Mouse (Mus musculus) fibroblast of lung, adult 2 months (primary cell): ENCODE measurements around the gene Pik3c2b.

Experiments used
- DNase-seq: peaks from one replicate; pipeline ENCODE4 v3.0.0-alpha.2; 2011; ENCODE audit warnings: low read depth

Gene Pik3c2b

GRCm38 (mm10) chr1:133134881-133135280 is 89.4 kb downstream of the Pik3c2b start:
- DNase-seq: no peak

GRCm38 (mm10) chr1:133135808-133136207 is 90.3 kb downstream of the Pik3c2b start:
- DNase-seq: no peak

GRCm38 (mm10) chr1:133138401-133138800 is 92.9 kb downstream of the Pik3c2b start:
- no peak for DNase-seq

- no peak for DNase-seq
Observed at GRCm38 (mm10) chr1:133146014-133147009, 100.8 kb downstream of the Pik3c2b start.

GRCm38 (mm10) chr1:133147324-133147723 is 101.9 kb downstream of the Pik3c2b start:
- DNase-seq: no peak

GRCm38 (mm10) chr1:133148122-133148521 is 102.7 kb downstream of the Pik3c2b start:
- no peak for DNase-seq

GRCm38 (mm10) chr1:133150556-133150955 is 105.1 kb downstream of the Pik3c2b start:
- no peak for DNase-seq

- no peak for DNase-seq
Observed at GRCm38 (mm10) chr1:133152213-133152612, 106.7 kb downstream of the Pik3c2b start.

GRCm38 (mm10) chr1:133155270-133155669 is 109.8 kb downstream of the Pik3c2b start:
- DNase-seq: no peak
